Mouse (Mus musculus): Measurements from ENCODE around the gene Mettl6.

Mettl6 gene

DNA sequence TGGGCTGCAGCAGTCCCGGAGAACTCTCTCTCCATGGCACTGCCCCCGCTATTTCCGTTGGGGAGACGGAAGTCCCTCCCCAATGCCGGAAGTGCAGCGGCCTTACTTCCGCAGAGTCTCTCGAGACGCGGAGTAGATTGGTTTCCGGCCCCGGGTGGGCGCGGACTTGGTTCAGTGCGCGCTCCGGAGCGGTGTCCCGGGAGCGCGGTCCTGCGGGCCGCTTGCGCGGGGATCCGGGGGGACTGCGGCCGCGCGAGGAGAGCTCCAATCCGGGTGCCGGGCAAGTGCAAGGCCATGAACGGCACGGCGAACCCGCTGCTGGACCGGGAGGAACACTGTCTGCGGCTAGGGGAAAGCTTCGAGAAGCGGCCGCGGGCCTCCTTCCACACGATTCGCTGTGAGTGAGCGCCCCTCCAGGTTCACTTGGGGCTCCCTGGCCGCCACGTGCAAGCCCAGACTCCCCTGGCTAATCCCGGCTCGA, at the start of gene Mettl6:
Mettl6 (minus strand) TSS at position 66 of the 481 bp plus-strand sequence.
- TF ChIP-seq GATA4 (IDR thresholded peaks at IDR 0.05; ENCODE audit: insufficient replicate concordance, low read length): peak; percentile 57; the same call in 1 of the 2 replicates

DNA sequence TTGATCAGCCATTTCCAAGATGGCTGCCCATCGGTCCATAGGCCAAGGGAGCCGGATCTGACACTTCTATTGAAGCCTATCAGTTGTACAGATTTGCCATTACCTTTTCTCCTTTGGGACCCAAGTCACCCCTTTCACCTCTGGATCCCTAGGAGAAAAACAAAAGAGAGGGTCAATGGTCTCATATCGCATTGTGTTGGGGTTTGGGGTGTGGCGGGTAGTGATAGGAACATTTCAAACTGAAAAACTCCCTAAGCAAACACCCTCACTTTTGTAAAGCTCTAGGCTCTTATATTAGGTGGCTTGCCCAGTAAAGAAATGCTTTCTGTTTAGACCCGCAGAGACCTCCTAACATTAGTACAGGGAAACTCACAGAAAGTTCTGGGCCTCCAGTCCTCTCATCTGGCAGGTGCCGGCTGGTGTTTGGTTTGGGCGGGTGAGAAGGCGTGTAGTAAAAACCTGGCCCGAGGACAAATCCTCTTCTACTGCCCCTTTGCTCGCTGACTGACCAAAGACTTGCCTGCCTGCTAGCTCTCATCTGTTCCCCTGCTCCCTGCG, 49.1 kb upstream of the Mettl6 start:
- TF ChIP-seq GATA4 (IDR thresholded peaks at IDR 0.05; ENCODE audit: insufficient replicate concordance, low read length): no peak

DNA sequence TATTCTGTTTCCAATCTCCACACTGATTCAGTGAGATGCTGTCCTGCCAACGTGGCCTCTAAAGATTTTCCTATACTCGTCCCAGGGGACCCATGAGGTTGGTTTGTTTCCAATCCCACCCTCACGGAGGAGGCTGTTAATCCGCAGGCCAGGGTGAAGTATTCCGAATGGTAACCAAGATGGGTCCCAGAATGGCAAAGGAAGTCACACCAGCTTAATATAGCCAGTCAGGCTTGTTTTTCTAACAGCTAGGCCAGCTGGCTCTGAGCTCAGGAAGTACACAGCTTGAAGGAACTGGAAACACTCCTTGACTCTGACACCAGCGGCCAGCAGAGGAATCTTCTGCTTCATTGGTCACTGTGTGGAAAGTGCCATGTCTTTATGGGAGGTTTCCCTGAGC, 42.5 kb upstream of the Mettl6 start:
- no peak for TF ChIP-seq GATA4 (IDR thresholded peaks at IDR 0.05; ENCODE audit: insufficient replicate concordance, low read length)

DNA sequence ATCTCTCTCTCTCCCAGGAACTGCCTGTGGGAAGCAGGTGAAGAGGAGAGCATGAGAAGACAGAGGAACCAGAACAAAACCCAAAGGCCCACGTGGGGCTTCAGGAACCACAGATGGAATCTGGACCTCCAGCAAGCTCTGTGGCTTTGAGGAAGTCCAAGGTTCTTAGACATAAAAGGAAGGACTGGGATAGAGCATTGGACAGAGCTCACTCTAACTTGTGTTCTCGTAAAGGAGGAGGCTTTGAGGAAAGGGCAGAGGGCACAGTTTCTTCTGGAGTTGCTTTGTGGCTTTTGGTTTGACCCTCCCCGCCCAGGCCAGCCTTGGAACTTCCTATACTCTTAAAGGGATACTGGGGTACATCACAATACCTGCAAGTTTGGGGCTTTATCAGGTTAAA, 37.8 kb upstream of the Mettl6 start:
- no peak for TF ChIP-seq GATA4 (IDR thresholded peaks at IDR 0.05; ENCODE audit: insufficient replicate concordance, low read length)

DNA sequence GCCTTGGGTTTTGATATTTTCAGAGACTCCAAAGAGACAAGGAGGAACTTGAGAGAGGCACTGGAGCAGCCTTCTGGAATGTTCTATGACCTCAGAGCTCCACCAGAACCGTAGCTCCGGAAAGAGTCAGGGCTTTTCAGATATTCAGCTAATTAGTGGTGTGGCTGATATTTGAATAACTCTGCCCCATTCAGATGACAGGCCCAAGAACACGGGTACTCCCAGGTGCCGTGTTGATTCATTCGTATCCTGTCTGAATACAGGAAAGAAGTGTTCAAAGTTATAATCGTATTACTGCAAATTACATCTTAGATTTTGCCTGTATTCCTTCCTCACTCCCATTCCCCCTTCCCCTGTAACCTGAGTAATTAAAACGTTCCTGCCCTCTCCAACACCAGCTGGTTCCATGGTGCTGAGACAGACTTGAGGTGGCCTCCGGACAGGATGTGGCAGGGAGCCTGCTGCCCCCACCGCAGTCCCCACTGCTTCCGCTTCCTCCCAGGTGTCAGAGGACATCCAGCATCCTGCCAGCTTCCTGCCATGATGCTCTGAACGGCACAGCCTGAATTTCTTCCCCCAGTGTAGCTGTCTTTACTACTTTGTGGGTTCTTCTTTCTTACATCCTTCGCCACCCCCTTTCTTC, 36.8 kb upstream of the Mettl6 start:
- TF ChIP-seq GATA4 (IDR thresholded peaks at IDR 0.05; ENCODE audit: insufficient replicate concordance, low read length): no peak

- TF ChIP-seq GATA4 (IDR thresholded peaks at IDR 0.05; ENCODE audit: insufficient replicate concordance, low read length): no peak
Measured at GRCm38 (mm10) chr14:31530847-31531246, 36.0 kb upstream of the Mettl6 start.

- no peak for TF ChIP-seq GATA4 (IDR thresholded peaks at IDR 0.05; ENCODE audit: insufficient replicate concordance, low read length)
Measured at GRCm38 (mm10) chr14:31525040-31525810, 30.4 kb upstream of the Mettl6 start.

DNA sequence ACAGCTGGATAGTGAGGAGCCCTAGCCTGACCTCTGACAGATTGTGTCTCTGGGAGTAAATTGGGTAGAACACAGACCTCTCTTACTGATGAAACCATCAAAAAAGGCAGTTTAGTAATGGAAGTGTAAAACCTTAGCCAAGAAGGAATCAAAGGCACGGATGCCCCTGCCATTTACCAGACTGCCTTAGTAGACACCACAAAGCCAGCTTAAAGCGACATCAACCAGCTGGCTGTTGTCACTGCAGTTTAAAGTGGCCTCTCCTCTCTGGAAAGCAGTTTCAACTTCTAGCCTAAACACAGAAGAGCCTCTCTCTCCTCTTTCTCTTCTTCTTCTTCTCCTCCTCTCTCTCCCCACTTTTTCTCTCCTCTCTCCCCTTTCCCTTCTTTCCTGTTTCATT, 26.5 kb upstream of the Mettl6 start:
- no peak for TF ChIP-seq GATA4 (IDR thresholded peaks at IDR 0.05; ENCODE audit: insufficient replicate concordance, low read length)

DNA sequence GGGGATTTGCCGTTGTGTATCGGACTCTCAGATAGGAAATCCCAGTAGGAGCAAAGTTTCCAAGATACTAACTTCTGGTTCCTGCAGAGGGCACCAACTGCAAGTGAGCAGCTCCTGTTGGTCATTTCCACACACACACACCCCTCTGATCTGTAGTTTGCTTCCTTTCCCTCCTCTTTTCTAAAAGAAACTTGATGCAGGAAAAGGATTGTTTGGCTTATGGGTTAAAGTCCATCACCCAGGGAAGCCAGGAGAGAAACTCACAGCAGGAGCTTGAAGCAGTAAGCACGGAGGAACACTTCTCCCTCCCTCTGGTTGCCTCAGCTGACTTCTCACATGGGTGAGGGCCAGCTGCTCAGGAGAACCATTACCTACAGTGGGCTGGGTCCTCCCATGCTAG, 24.3 kb upstream of the Mettl6 start:
- TF ChIP-seq GATA4 (IDR thresholded peaks at IDR 0.05; ENCODE audit: insufficient replicate concordance, low read length): no peak

DNA sequence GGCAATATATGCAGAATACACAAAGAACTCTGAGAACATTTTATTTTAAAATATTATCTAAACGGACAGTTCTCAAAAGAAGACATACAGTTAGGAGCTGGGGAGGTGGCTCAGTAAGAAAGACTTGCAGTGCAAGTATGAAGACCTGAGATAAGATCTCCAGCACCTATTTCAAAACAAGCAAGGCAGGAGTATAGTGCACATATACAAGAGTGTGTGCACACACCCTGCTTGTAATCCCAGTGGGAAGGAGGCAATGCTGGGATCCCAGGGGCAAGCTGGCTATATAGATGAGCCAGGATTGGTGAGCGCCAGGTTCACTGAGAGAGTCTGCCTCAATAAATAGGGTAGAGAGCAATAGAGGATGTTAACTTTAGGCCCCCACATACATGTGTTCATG, 21.1 kb upstream of the Mettl6 start:
- TF ChIP-seq GATA4 (IDR thresholded peaks at IDR 0.05; ENCODE audit: insufficient replicate concordance, low read length): no peak

DNA sequence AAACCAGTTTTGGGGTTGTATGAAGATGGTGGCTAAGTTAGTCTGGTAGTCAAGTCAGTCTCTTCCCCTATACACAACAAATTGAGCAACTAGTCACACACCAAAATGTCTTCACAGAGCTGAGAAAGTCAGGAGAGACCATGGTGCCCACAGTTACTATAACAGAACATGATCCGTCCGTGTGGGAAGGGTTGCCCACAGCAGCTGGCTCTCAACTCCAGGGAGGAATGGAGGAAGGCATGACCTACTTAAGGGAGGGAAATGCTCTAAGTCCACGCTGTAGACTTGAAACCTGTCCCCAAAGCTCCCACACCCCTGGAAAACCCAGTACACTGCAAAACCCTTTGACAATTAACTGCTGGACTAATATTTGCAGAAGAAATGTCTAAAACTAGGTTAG, 15.5 kb upstream of the Mettl6 start:
- no peak for TF ChIP-seq GATA4 (IDR thresholded peaks at IDR 0.05; ENCODE audit: insufficient replicate concordance, low read length)

- TF ChIP-seq GATA4 (IDR thresholded peaks at IDR 0.05; ENCODE audit: insufficient replicate concordance, low read length): no peak
Measured at GRCm38 (mm10) chr14:31509911-31510310, 15.1 kb upstream of the Mettl6 start.

DNA sequence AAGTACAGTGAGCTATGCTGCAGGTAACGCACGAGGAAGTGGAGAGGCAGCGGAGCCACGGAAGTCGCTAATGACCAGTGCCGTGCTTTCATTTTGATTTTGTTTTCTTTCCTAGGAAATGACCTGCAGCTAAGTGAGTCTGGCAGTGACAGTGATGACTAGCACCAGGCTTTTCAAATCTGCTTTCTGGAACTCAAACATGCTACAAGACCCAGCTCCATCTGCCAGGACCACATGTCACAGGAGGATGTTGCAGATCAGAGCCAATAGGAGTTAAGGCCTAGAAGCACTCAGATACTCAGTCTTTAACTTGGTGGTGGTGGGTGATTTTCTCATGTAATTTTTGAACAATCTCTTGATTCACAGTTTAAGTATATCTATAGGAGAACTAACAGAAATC, 11.6 kb upstream of the Mettl6 start:
- TF ChIP-seq GATA4 (IDR thresholded peaks at IDR 0.05; ENCODE audit: insufficient replicate concordance, low read length): no peak

- no peak for TF ChIP-seq GATA4 (IDR thresholded peaks at IDR 0.05; ENCODE audit: insufficient replicate concordance, low read length)
Measured at GRCm38 (mm10) chr14:31503406-31503805, 8.6 kb upstream of the Mettl6 start.

DNA sequence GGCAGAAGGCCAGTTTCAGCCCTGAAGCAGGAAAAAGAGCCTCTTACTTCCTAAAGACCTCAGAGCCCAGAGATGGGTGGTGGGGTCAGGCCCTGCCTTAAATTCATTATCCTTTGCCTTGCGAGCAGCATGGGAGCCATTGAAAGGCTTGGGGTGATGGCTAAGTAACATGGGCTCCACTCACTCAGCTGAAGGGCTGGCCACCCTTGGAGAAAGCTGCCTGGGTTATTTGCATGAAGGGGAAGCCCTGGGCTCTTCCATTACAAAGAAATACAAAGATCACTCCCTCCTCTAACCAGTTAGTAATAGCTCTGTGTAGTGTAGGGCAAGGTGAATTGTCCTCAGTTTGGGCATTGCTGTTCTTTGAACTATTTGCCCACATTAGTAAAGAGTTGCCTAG, 4.7 kb upstream of the Mettl6 start:
- no peak for TF ChIP-seq GATA4 (IDR thresholded peaks at IDR 0.05; ENCODE audit: insufficient replicate concordance, low read length)

DNA sequence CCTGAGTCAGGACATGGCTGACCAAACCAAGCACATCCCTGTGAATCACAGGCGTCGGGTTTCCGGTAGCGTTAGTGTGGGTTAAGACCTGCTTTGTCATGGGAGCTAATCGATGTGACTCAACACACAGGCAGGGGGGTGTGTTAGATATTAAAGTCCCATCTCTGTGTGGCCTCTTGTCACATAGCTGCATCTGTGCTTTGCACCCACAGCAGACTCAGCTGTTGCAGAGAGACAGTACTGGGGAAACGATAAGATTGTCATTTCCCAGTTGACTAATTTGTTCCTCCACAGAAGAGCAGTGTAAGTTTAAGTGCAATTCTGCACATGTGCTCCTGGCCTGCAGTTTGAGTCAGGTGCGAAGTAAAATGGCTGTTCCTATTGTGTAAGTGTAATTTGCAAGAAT, 1.4 kb upstream of the Mettl6 start:
- no peak for TF ChIP-seq GATA4 (IDR thresholded peaks at IDR 0.05; ENCODE audit: insufficient replicate concordance, low read length)
